Mouse (Mus musculus) brain, embryonic 14.5 days (tissue): ENCODE measurements around the gene Slc38a1.

ENCODE experiments used
- CTCF ChIP-seq: fragments of 200-500 bp; IDR thresholded peaks from 2 replicates; pipeline ENCODE4 v1.5.1; 2012; ENCODE audit warnings: inconsistent platforms, mild to moderate bottlenecking, moderate library complexity, borderline replicate concordance; ENCODE audit not compliant: insufficient read depth, insufficient read length; ENCODE audit errors: extremely low read depth
- POLR2A ChIP-seq: fragments of 200-500 bp; IDR thresholded peaks from 2 replicates; pipeline ENCODE4 v1.6.1; 2012; ENCODE audit warnings: mild to moderate bottlenecking, inconsistent platforms, borderline replicate concordance; ENCODE audit not compliant: poor library complexity, insufficient read depth, insufficient read length, severe bottlenecking; ENCODE audit errors: extremely low read depth

DNA sequence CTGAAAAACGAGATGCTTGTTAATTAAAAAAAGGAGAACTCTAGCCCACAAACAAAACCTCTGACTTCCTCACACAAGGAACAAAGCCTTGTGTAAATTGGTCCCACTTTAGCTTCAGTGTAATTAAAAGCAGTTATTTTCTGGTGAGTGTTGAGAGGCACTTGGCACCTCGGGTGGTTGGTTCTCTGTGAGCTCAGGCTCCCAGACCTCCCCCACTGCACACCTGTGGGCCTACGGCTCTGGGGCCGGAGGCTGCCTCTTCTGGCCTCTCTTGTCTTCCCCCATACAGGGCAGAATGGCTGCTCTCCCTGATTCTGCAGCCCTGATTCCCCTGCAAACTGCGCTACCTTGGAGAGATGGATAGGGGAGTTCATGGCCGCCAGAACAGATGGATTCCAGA, 49.3 kb downstream of the Slc38a1 start:
- no peak for TF ChIP-seq CTCF
- no peak for TF ChIP-seq POLR2A
